Mouse (Mus musculus) stomach, postnatal 0 days (tissue): ENCODE results near the gene Gmeb2.

Experiments used
- CTCF ChIP-seq: IDR thresholded peaks from 2 replicates; pipeline ENCODE4 v1.5.1; 2016; ENCODE audit warnings: antibody characterized with exemption, low read depth, mild to moderate bottlenecking, moderate library complexity
- EP300 ChIP-seq: optimal IDR thresholded peaks from 2 replicates; pipeline ENCODE3; 2016; ENCODE audit warnings: antibody characterized with exemption

- TF ChIP-seq EP300 (no peak), CTCF (no peak)
These were observed 25.1 kb upstream of the Gmeb2 start for GRCm38 (mm10) chr2:181313006-181313343.
